Mouse (Mus musculus) liver, embryonic 13.5 days (tissue): ENCODE measurements at regions not wholly inside any gene's neighbourhood (a gene's known extent, or its start where the extent isn't known, plus 50 kb on each side); places are given as distances from the start of the nearest gene placed in this dataset.

Experiments
- ATAC-seq: fragments of 200-750 bp; cut with Nextera tagmentation; 2 replicates; pipeline ENCODE4 v1.8.0; 2017; ENCODE audit warnings: low read depth, mild to moderate bottlenecking, moderate number of reproducible peaks, moderate library complexity
- DNase-seq: peaks from one replicate; pipeline ENCODE4 v3.0.0; 2022
- H3K27ac ChIP-seq: fragments of 300-500 bp; sonication (generic); 2 replicates; pipeline ENCODE4 v1.5.1; 2015; ENCODE audit warnings: moderate library complexity, mild to moderate bottlenecking, inconsistent platforms
- H3K27me3 ChIP-seq: fragments of 300-500 bp; sonication (generic); 2 replicates; pipeline ENCODE4 v1.6.1; 2015; ENCODE audit warnings: mild to moderate bottlenecking, inconsistent platforms
- H3K36me3 ChIP-seq: fragments of 300-500 bp; sonication (generic); 2 replicates; pipeline ENCODE4 v1.6.1; 2015; ENCODE audit warnings: mild to moderate bottlenecking, inconsistent platforms
- H3K4me1 ChIP-seq: fragments of 300-500 bp; sonication (generic); replicated peaks from 2 replicates; pipeline ENCODE4 v1.6.1; 2015; ENCODE audit warnings: inconsistent platforms
- H3K4me2 ChIP-seq: fragments of 300-500 bp; sonication (generic); 2 replicates; pipeline ENCODE4 v1.6.1; 2015; ENCODE audit warnings: inconsistent platforms, mild to moderate bottlenecking, moderate library complexity
- H3K4me3 ChIP-seq: fragments of 300-500 bp; sonication (generic); replicated peaks from 2 replicates; pipeline ENCODE4 v1.5.1; 2015; ENCODE audit warnings: mild to moderate bottlenecking, inconsistent platforms
- H3K9ac ChIP-seq: fragments of 300-500 bp; sonication (generic); 2 replicates; pipeline ENCODE4 v1.6.1; 2015; ENCODE audit warnings: mild to moderate bottlenecking, inconsistent platforms
- H3K9me3 ChIP-seq: fragments of 300-500 bp; sonication (generic); replicated peaks from 2 replicates; pipeline ENCODE4 v1.6.1; 2016; ENCODE audit warnings: inconsistent platforms
- WGBS: fragments of 180-500 bp; shearing (Covaris S2); methylation state at CpG from one replicate; pipeline ENCODE4 v1.1.7; 2015; ENCODE audit not compliant: insufficient replicate concordance; 5-methylcytosine and 5-hydroxymethylcytosine counted together

- H3K4me3 ChIP-seq = no peak overlapping the region
- no peaks in the 10 kb centered on the region for H3K4me1 ChIP-seq
- ATAC-seq = no peak
- H3K4me2 ChIP-seq = no peak overlapping the region
- no peaks in the 10 kb centered on the region for H3K36me3 ChIP-seq
- H3K27ac ChIP-seq = no peak overlapping the region
- no peaks in the 10 kb centered on the region for H3K9me3 ChIP-seq
- 65% methylated on average over 18 of the region's 18 CpGs for WGBS
- H3K9ac ChIP-seq = no peak overlapping the region
- DNase-seq = no peak
- H3K27me3 ChIP-seq = no peaks in the 10 kb centered on the region
Observed at GRCm38 (mm10) chr15:25237665-25238664, 175.6 kb downstream of the Basp1 start.

- H3K27ac ChIP-seq = no peak overlapping the region
- no peak overlapping the region for H3K4me2 ChIP-seq
- H3K36me3 ChIP-seq = no peaks in the 10 kb centered on the region
- WGBS = 73% methylated on average over 6 of the region's 6 CpGs
- H3K27me3 ChIP-seq = no peaks in the 10 kb centered on the region
- ATAC-seq (no peak), DNase-seq (no peak)
- no peaks in the 10 kb centered on the region for H3K9me3 ChIP-seq
- H3K4me3 ChIP-seq = no peak overlapping the region
- no peak overlapping the region for H3K9ac ChIP-seq
- H3K4me1 ChIP-seq = no peaks in the 10 kb centered on the region
Observed at GRCm38 (mm10) chr15:25236191-25236723, 177.3 kb downstream of the Basp1 start.

- H3K36me3 ChIP-seq = no peaks in the 10 kb centered on the region
- H3K9me3 ChIP-seq = no peaks in the 10 kb centered on the region
- 74% methylated on average over 10 of the region's 10 CpGs for WGBS
- no peak overlapping the region for H3K4me2 ChIP-seq
- H3K4me1 ChIP-seq = no peaks in the 10 kb centered on the region
- no peak for ATAC-seq
- no peak overlapping the region for H3K27ac ChIP-seq
- H3K4me3 ChIP-seq = no peak overlapping the region
- H3K9ac ChIP-seq = no peak overlapping the region
- DNase-seq = no peak
- H3K27me3 ChIP-seq = no peaks in the 10 kb centered on the region
Observed at GRCm38 (mm10) chr15:25234064-25234700, 179.4 kb downstream of the Basp1 start.

- Histone ChIP-seq H3K9me3 (no peaks in the 10 kb centered on the region), H3K27me3 (no peaks in the 10 kb centered on the region), H3K4me3 (no peak overlapping the region), H3K27ac (no peak overlapping the region), H3K4me1 (no peaks in the 10 kb centered on the region), H3K9ac (no peak overlapping the region), H3K36me3 (no peaks in the 10 kb centered on the region), H3K4me2 (no peak overlapping the region)
- WGBS = 78% methylated on average over 4 of the region's 4 CpGs
- no peak for DNase-seq
- no peak for ATAC-seq
Observed at GRCm38 (mm10) chr15:25230213-25230612, 183.4 kb downstream of the Basp1 start.

GRCm38 (mm10) chr15:25229807-25230206 is 183.8 kb downstream of the Basp1 start:
- Histone ChIP-seq H3K4me3 (no peak overlapping the region), H3K36me3 (no peaks in the 10 kb centered on the region), H3K4me2 (no peak overlapping the region), H3K4me1 (no peaks in the 10 kb centered on the region), H3K9me3 (no peaks in the 10 kb centered on the region), H3K27ac (no peak overlapping the region), H3K9ac (no peak overlapping the region), H3K27me3 (no peaks in the 10 kb centered on the region)
- no peak for DNase-seq
- 74% methylated on average over 11 of the region's 11 CpGs for WGBS
- no peak for ATAC-seq

- 23% methylated on average over 7 of the region's 7 CpGs for WGBS
- no peak overlapping the region for H3K4me2 ChIP-seq
Observed at GRCm38 (mm10) chr15:25227496-25227895, 186.1 kb downstream of the Basp1 start.

GRCm38 (mm10) chr15:25225936-25226335 is 187.6 kb downstream of the Basp1 start:
- Histone ChIP-seq H3K27ac (no peak overlapping the region), H3K9me3 (no peaks in the 10 kb centered on the region), H3K36me3 (no peaks in the 10 kb centered on the region), H3K4me2 (no peak overlapping the region), H3K27me3 (no peaks in the 10 kb centered on the region), H3K9ac (no peak overlapping the region), H3K4me3 (no peak overlapping the region), H3K4me1 (no peaks in the 10 kb centered on the region)
- DNase-seq (no peak), ATAC-seq (no peak)
- 24% methylated on average over 3 of the region's 3 CpGs for WGBS

More at GRCm38 (mm10) chr15:25227496-25227895, 186.1 kb downstream of the Basp1 start:
- no peak overlapping the region for H3K9ac ChIP-seq
- H3K9me3 ChIP-seq = no peaks in the 10 kb centered on the region
- no peaks in the 10 kb centered on the region for H3K36me3 ChIP-seq
- H3K27me3 ChIP-seq = no peaks in the 10 kb centered on the region
- no peak overlapping the region for H3K27ac ChIP-seq
- no peaks in the 10 kb centered on the region for H3K4me1 ChIP-seq
- ATAC-seq = no peak
- DNase-seq = no peak
- H3K4me3 ChIP-seq = no peak overlapping the region

- DNase-seq = no peak
- no peak overlapping the region for H3K27ac ChIP-seq
- no peak overlapping the region for H3K4me2 ChIP-seq
- H3K27me3 ChIP-seq = no peaks in the 10 kb centered on the region
- no peaks in the 10 kb centered on the region for H3K4me1 ChIP-seq
- H3K9me3 ChIP-seq = no peaks in the 10 kb centered on the region
- ATAC-seq = no peak
- WGBS = 40% methylated on average over 3 of the region's 3 CpGs
- H3K9ac ChIP-seq = no peak overlapping the region
- H3K4me3 ChIP-seq = no peak overlapping the region
- no peaks in the 10 kb centered on the region for H3K36me3 ChIP-seq
Observed at GRCm38 (mm10) chr15:25225431-25225830, 188.1 kb downstream of the Basp1 start.

GRCm38 (mm10) chr15:25221749-25222148 is 191.8 kb downstream of the Basp1 start:
- Histone ChIP-seq H3K4me3 (no peak overlapping the region), H3K9me3 (no peaks in the 10 kb centered on the region), H3K27me3 (no peaks in the 10 kb centered on the region), H3K4me1 (no peaks in the 10 kb centered on the region), H3K9ac (no peak overlapping the region), H3K27ac (no peak overlapping the region), H3K36me3 (no peaks in the 10 kb centered on the region), H3K4me2 (no peak overlapping the region)
- no peak for ATAC-seq
- 54% methylated on average over 4 of the region's 4 CpGs for WGBS
- no peak for DNase-seq

- DNase-seq (no peak), ATAC-seq (no peak)
- Histone ChIP-seq H3K9ac (no peak overlapping the region), H3K9me3 (no peaks in the 10 kb centered on the region), H3K4me3 (no peak overlapping the region), H3K27me3 (no peaks in the 10 kb centered on the region), H3K36me3 (no peaks in the 10 kb centered on the region), H3K27ac (no peak overlapping the region), H3K4me2 (no peak overlapping the region), H3K4me1 (no peaks in the 10 kb centered on the region)
- WGBS = 87% methylated on average over 1 of the region's 1 CpGs
Observed at GRCm38 (mm10) chr15:25216375-25216774, 197.2 kb downstream of the Basp1 start.

GRCm38 (mm10) chr15:25202097-25202496 is 211.5 kb downstream of the Basp1 start:
- Histone ChIP-seq H3K4me2 (no peak overlapping the region), H3K9ac (no peak overlapping the region), H3K4me1 (no peaks in the 10 kb centered on the region), H3K27me3 (no peaks in the 10 kb centered on the region), H3K27ac (no peak overlapping the region), H3K9me3 (no peaks in the 10 kb centered on the region), H3K36me3 (no peaks in the 10 kb centered on the region), H3K4me3 (no peak overlapping the region)
- no peak for DNase-seq
- WGBS = 62% methylated on average over 3 of the region's 3 CpGs
- no peak for ATAC-seq
